ENCODE assay signal across 19 mouse cellular contexts in genomic region chr2:77526803-77527202, GRCm38 (mm10).
"Had no signal": no experiment of that assay in that cellular context is flagged by ENCODE, and none has a peak within 500 bp of the region (broad histone marks: within the 10 kb centered on the region; RNA-seq: fewer than 3 reads in every experiment).

No protein-coding gene starts in this region.

- ATAC-seq: midbrain, embryonic 13.5 days; midbrain, embryonic 16.5 days had no signal

- H3K4me1 ChIP-seq: kidney, embryonic 15.5 days; megakaryocyte, embryonic 14.5 days; midbrain, embryonic 10.5 days; midbrain, embryonic 13.5 days; neural tube, embryonic 13.5 days; stomach, embryonic 15.5 days had no signal

- H3K4me2 ChIP-seq: kidney, embryonic 15.5 days; liver, embryonic 13.5 days; lung, embryonic 15.5 days; midbrain, embryonic 13.5 days; neural tube, embryonic 13.5 days; stomach, embryonic 15.5 days had no signal

- H3K27me3 ChIP-seq: kidney, embryonic 15.5 days; liver, embryonic 13.5 days; lung, embryonic 15.5 days; megakaryocyte, embryonic 14.5 days; midbrain, embryonic 13.5 days; neural tube, embryonic 13.5 days; stomach, embryonic 15.5 days had no signal

- H3K9ac ChIP-seq: kidney, embryonic 15.5 days; liver, embryonic 13.5 days; lung, embryonic 15.5 days; midbrain, embryonic 13.5 days; neural tube, embryonic 13.5 days; stomach, embryonic 15.5 days had no signal

- H3K36me3 ChIP-seq: kidney, embryonic 15.5 days; liver, embryonic 13.5 days; lung, embryonic 15.5 days; midbrain, embryonic 10.5 days; midbrain, embryonic 13.5 days; neural tube, embryonic 13.5 days; stomach, embryonic 15.5 days had no signal

- H3K27ac ChIP-seq: kidney, embryonic 15.5 days; left cerebral cortex, adult 2 months; liver, embryonic 13.5 days; lung, embryonic 15.5 days; midbrain, embryonic 10.5 days; midbrain, embryonic 13.5 days; neural tube, embryonic 13.5 days; stomach, embryonic 15.5 days had no signal

- H3K4me3 ChIP-seq: kidney, embryonic 15.5 days; left cerebral cortex, adult 2 months; liver, embryonic 13.5 days; lung, embryonic 15.5 days; megakaryocyte, embryonic 14.5 days; midbrain, embryonic 10.5 days; midbrain, embryonic 13.5 days; myocyte; neural tube, embryonic 13.5 days; stomach, embryonic 15.5 days had no signal

- DNase-seq: kidney, postnatal 10 days; kidney, postnatal 36 days; layer of hippocampus, postnatal 36 days; liver, embryonic 13.5 days; lung, postnatal 10 days; lung, postnatal 36 days; right cerebral cortex, postnatal 25 days; spleen, adult 18-20 months; thymus, postnatal 25 days had no signal

- H3K9me3 ChIP-seq: kidney, embryonic 15.5 days; liver, embryonic 13.5 days; lung, embryonic 15.5 days; midbrain, embryonic 10.5 days; midbrain, embryonic 13.5 days; neural tube, embryonic 13.5 days; stomach, embryonic 15.5 days had no signal
